Mouse (Mus musculus): ENCODE data around the gene Serpinb6d. TPM values are rescaled to one million over a fixed set of nuclear protein-coding genes. Genes with fewer than 3 reads are reported as not detected.

Serpinb6d gene
- not detected for total RNA-seq (2021)

DNA sequence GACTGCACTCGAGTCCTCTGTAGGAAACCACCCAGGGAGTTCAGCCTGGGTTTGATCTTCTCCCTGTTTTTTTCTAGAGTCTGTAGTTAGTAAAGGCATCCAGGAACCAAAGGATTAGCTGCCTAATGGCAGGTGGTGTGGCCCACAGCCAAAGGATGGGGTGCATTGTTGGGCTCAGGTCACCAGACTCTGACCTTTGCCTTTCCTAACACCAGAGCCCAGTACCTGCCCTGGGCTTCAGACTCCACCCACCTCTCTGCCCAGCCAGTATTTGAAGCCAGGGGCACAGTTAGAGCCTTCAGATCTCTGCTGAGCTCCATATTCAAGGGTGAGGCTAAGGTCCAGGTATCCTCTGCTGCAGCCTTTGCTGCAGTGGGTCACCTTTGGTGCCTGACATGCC, at the start of gene Serpinb6d:
Gene Serpinb6d, plus strand, starts transcription at position 301 of the 400 bp plus-strand sequence.
- DNase-seq (ENCODE audit: low spot score in 2 of 2), result no peak
- intact Hi-C loops (cut with DNase I), result no loop called here

DNA sequence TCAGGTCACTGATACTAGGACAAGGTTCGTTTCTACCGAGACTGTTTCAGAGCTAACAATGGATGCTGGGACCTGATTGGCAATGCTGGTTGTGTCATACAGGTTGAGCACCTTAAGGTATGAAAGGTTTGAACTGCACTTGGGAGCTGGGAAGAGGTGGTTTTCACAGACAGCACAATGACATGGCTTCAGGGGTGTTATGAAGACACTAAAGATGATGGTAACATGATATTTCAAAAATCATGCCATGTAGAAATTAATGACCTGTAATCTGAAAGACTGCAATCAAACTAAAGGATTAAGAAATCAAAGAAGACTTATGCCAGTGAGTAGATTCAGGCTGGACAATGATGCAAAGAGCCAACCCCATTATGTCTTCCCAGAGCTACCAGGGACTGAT, 38.3 kb upstream of the Serpinb6d start:
- intact Hi-C loops (cut with DNase I), result no loop called here
- no peak for DNase-seq (ENCODE audit: low spot score in 2 of 2)

DNA sequence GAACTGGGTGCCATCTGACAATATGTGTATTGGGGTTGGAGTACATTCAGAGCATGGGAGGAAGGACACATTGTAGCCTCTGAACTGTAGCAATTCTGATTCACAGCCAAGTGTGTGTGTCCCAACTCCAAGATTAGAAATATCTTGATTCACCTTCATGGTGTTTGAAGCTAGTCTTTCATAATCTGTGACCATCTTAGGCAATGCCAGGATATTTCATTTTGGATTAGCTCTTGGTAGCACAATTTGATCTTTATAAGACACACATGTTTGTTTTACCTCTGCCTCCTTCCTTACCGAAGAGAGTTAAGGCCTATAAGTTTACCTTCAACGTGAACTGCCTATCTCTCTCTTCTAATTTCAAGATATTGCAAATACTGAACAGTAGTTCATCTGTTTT, 18.7 kb upstream of the Serpinb6d start:
- intact Hi-C loops (cut with DNase I), result no loop called here
- no peak for DNase-seq (ENCODE audit: low spot score in 2 of 2)

DNA sequence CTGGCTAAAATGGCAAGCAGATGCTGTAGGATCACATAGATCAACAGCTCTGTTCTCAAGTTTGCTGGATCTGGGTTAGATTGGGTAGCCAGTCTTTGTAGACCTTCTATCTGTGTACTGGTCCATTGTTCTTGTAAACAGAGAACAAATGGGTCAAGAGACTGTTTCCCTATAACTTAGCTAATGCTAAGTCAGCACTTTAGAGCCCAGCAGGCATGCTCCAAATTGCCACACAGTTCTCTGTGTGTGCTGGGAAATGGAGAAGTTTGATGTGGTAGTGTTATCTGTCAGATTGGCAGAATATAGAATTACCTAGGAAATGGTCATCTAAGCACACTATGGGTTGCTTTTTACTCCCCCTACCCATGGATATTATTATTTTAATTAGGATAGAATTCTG, 1.3 kb downstream of the Serpinb6d start:
- intact Hi-C loops (cut with DNase I), result no loop called here
- DNase-seq (ENCODE audit: low spot score in 2 of 2), result no peak

DNA sequence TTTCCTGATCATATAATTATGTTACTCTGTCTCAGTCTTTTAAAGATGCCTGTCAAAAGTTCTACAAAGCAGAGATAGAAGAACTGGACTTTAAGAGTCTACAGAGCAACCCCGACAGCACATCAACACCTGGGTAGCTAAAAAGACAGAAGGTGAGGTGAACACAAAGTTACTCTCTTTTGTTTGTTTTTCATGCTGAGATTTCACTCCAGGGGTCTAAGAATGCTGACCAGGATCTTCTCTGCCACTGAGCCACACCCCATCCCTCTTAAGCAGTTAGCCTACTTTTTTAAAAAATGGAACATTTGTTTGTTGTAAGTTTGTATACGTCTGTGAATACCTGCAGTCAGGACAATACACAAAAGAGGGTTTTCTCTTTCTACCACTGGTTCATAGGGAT, 59.1 kb downstream of the Serpinb6d start:
- intact Hi-C loops (cut with DNase I), result no loop called here
- DNase-seq (ENCODE audit: low spot score in 2 of 2), result no peak

Other genes starting within 250 kb of the Serpinb6d start
- not detected for gene Serpinb9g, start 176.6 kb upstream of the Serpinb6d start, total RNA-seq (2021)
- gene Serpinb6e, start 182.0 kb downstream of the Serpinb6d start, total RNA-seq (2021), result not detected
- gene Serpinb6c, start 244.3 kb downstream of the Serpinb6d start, total RNA-seq (2021), result under 1 TPM; 0.47 to 0.68 TPM